Mouse (Mus musculus): Measurements from ENCODE around the gene Mstn. TPM values are rescaled to one million over a fixed set of nuclear protein-coding genes. Genes with fewer than 3 reads are reported as not detected.

Mstn gene
- polyA plus RNA-seq, 1 experiment, result 0.13 TPM

DNA sequence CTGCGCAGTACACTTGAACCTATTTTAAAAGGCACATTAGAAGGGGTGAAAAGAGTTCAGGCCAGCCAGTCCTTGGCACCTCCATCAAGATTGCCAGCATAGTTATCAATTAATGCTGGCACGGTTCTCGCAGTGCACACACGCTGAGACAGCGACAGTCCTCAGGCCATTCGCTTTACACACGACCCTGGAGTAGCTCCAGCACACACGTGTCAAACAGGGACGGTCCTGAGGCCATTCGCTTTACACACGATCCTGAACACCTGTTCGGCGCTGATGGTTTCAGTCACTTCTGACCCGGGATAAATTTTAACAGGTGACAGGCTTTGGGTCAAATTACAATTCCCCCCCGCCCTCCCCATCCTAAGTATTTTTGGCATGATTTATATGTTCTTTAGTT, 23.8 kb downstream of the Mstn start:
- Histone ChIP-seq H3K4me1 (ENCODE audit: control insufficient read depth, insufficient read depth, low read length) (no peaks in the 10 kb centered on the region), H3K4me3 (ENCODE audit: insufficient read depth, low read length) (no peak overlapping the region), H3K27ac (ENCODE audit: insufficient read depth, low read length) (no peak overlapping the region)
- TF ChIP-seq CTCF (IDR thresholded peaks at IDR 0.05; ENCODE audit: extremely low read depth, insufficient read depth, low read length) (no peak), POLR2A (IDR thresholded peaks at IDR 0.05; ENCODE audit: extremely low read depth, insufficient read depth, low read length) (no peak)

DNA sequence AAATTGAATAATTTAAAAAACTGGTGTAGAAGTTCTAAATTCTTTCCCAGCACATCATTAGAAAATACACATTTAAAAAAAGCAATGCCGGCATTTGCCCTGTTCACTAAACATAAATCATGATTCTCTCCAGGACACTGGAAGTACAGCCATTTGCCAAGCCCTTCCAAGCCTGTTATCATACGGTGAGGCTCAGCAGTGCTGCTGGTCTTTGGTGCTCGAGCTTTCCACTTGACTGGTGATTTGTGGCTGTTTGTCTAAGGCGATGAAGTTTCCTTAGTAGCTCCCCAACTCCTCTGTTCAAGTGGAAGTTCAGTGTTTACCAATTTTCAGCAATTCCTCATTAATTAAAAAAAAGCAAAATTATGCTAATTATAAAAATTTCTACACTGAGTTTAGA, 24.6 kb downstream of the Mstn start:
- TF ChIP-seq CTCF (IDR thresholded peaks at IDR 0.05; ENCODE audit: extremely low read depth, insufficient read depth, low read length) (no peak), POLR2A (IDR thresholded peaks at IDR 0.05; ENCODE audit: extremely low read depth, insufficient read depth, low read length) (no peak)
- Histone ChIP-seq H3K27ac (ENCODE audit: insufficient read depth, low read length) (no peak overlapping the region), H3K4me3 (ENCODE audit: insufficient read depth, low read length) (no peak overlapping the region), H3K4me1 (ENCODE audit: control insufficient read depth, insufficient read depth, low read length) (no peaks in the 10 kb centered on the region)

DNA sequence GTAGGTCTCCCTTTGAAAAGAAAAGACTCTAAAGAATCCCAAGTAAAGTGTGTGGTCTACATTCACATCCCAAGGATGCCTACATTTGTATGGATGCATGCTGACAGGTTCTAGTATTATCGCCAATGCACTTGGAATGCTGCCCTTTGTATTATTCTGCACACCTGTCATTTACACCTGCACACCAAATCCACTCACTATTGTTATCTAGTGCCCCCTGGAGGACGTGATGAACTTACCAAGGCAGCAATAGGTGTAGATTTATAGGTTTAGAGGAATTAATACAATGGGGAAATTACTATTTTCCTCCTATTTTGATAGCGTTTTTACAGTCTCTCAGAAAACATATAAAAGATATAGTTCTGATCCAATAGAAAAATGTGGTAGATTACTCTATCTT, 31.7 kb downstream of the Mstn start:
- H3K4me3 ChIP-seq (ENCODE audit: insufficient read depth, low read length), result no peak overlapping the region
- no peaks in the 10 kb centered on the region for H3K4me1 ChIP-seq (ENCODE audit: control insufficient read depth, insufficient read depth, low read length)
- no peak overlapping the region for H3K27ac ChIP-seq (ENCODE audit: insufficient read depth, low read length)
- TF ChIP-seq CTCF (IDR thresholded peaks at IDR 0.05; ENCODE audit: extremely low read depth, insufficient read depth, low read length) (no peak), POLR2A (IDR thresholded peaks at IDR 0.05; ENCODE audit: extremely low read depth, insufficient read depth, low read length) (no peak)

DNA sequence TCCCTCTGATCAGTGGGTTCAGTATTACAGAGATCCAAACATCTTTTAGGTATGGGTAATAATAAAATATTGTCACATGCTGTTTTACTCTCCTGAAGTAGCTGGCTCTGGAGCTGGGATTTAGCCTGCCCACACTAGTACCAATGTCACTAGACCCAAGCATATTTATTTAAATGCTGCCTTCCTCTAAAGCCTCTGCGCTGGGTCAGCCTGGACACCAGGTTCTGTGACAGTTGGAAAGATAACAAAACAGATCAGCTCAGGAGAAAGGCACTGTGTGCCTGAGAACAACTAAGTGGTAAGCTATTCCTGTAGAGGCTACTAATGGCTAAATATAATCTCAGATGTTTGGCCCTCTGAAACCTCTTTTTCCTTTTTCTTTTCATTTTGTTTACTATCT, 49.1 kb downstream of the Mstn start:
- no peak overlapping the region for H3K4me3 ChIP-seq (ENCODE audit: insufficient read depth, low read length)
- H3K27ac ChIP-seq (ENCODE audit: insufficient read depth, low read length), result no peak overlapping the region
- H3K4me1 ChIP-seq (ENCODE audit: control insufficient read depth, insufficient read depth, low read length), result no peaks in the 10 kb centered on the region
- TF ChIP-seq POLR2A (IDR thresholded peaks at IDR 0.05; ENCODE audit: extremely low read depth, insufficient read depth, low read length) (no peak), CTCF (IDR thresholded peaks at IDR 0.05; ENCODE audit: extremely low read depth, insufficient read depth, low read length) (no peak)

Other genes with a start within 250 kb of the Mstn start
- 26.4 and 31.2 TPM in 2 replicates for gene Inpp1, start 244.0 kb upstream of the Mstn start, polyA plus RNA-seq (2012; rRNA removed)
- 18.3 and 19.9 TPM in 2 replicates for gene Hibch, start 216.7 kb upstream of the Mstn start, polyA plus RNA-seq (2012; rRNA removed)
- 13.1 and 14.8 TPM in 2 replicates for gene 1700019D03Rik, start 41.5 kb upstream of the Mstn start, polyA plus RNA-seq (2012; rRNA removed)
- not detected in 2 replicates for gene 1700019A02Rik, start 126.0 kb downstream of the Mstn start, polyA plus RNA-seq (2012; rRNA removed)
- gene Pms1, start 235.4 kb downstream of the Mstn start, polyA plus RNA-seq (2012; rRNA removed), result 3.4 and 3.9 TPM in 2 replicates
- 9.5 and 10.1 TPM in 2 replicates for gene Ormdl1, start 235.5 kb downstream of the Mstn start, polyA plus RNA-seq (2012; rRNA removed)
- 0.52 and 0.70 TPM in 2 replicates for gene Gm28778, start 235.5 kb downstream of the Mstn start, polyA plus RNA-seq (2012; rRNA removed)

Measured in cortical plate, adult 2 months (tissue).